Mouse (Mus musculus) liver, adult 2 months (tissue): ENCODE results near the gene Gm20388. TPM values are rescaled to one million over a fixed set of nuclear protein-coding genes. Genes with fewer than 3 reads are reported as not detected.

Source experiments
- DNase-seq: peaks from one replicate; pipeline ENCODE4 v3.0.0-alpha.2; 2011; ENCODE audit warnings: low read depth, low spot score; ENCODE audit errors: extremely low read depth
- H3K27ac ChIP-seq: fragments of 200-500 bp; replicated peaks from 2 replicates; pipeline ENCODE4 v1.5.1; 2012; ENCODE audit warnings: low read depth, mild to moderate bottlenecking, control low read depth, inconsistent platforms, low read length; ENCODE audit not compliant: insufficient read depth
- H3K27me3 ChIP-seq: fragments of 200-500 bp; 2 replicates; pipeline ENCODE4 v1.6.1; 2012; ENCODE audit warnings: mild to moderate bottlenecking, moderate library complexity, low read length, inconsistent platforms; ENCODE audit not compliant: control insufficient read depth, insufficient read depth
- H3K36me3 ChIP-seq: fragments of 200-500 bp; 2 replicates; pipeline ENCODE4 v1.6.1; 2012; ENCODE audit warnings: low read length, inconsistent platforms; ENCODE audit not compliant: control insufficient read depth, insufficient read depth
- H3K4me1 ChIP-seq: fragments of 200-500 bp; 2 replicates; pipeline ENCODE4 v1.6.1; 2011; ENCODE audit warnings: low read length; ENCODE audit not compliant: control insufficient read depth, insufficient read depth
- H3K4me3 ChIP-seq: fragments of 200-500 bp; 2 replicates; pipeline ENCODE4 v1.5.1; 2011; ENCODE audit warnings: low read depth, mild to moderate bottlenecking, control low read depth, low read length, moderate library complexity; ENCODE audit not compliant: insufficient read depth
- H3K79me2 ChIP-seq: fragments of 200-500 bp; 2 replicates; pipeline ENCODE4 v1.6.1; 2012; ENCODE audit warnings: inconsistent platforms, mild to moderate bottlenecking, low read length, moderate library complexity; ENCODE audit not compliant: control insufficient read depth, insufficient read depth
- H3K9ac ChIP-seq: fragments of 200-500 bp; 2 replicates; pipeline ENCODE4 v1.6.1; 2012; ENCODE audit warnings: low read depth, mild to moderate bottlenecking, control low read depth, inconsistent platforms, low read length
- CTCF ChIP-seq: fragments of 200-500 bp; IDR thresholded peaks from 2 replicates; pipeline ENCODE4 v1.5.1; 2011; ENCODE audit warnings: low read depth, low read length, control low read depth
- POLR2A ChIP-seq: fragments of 200-500 bp; IDR thresholded peaks from 2 replicates; pipeline ENCODE4 v1.6.1; 2011; ENCODE audit warnings: low read length, control low read depth; ENCODE audit not compliant: insufficient read depth; ENCODE audit errors: extremely low read depth
- WGBS: fragments of 180-500 bp; shearing (Covaris S2); methylation state at CpG from one replicate; pipeline ENCODE4 v1.1.7; 2018; 5-methylcytosine and 5-hydroxymethylcytosine counted together
- polyA plus RNA-seq: library from polyadenylated mRNA; depleted of rRNA; stranded (reverse); fragments of >200 nt; gene quantifications from 2 replicates; pipeline ENCODE4 v1.2.3, GENCODE M21; 2012; rRNA removed
- total RNA-seq: library from RNA; depleted of rRNA; stranded (reverse); fragments of >200 nt; gene quantifications from 2 replicates; pipeline ENCODE4 v1.2.3, GENCODE M21; 2014; rRNA removed

The Gm20388 gene
- total and polyA plus RNA-seq, 2 experiments: 6.4 to 19.9 TPM

GRCm38 (mm10) chr8:124394951-124395350, 4484.3 kb downstream of the Gm20388 start:
- Histone ChIP-seq H3K27ac (no peak overlapping the region), H3K4me1 (no peaks in the 10 kb centered on the region), H3K79me2 (no peaks in the 10 kb centered on the region), H3K27me3 (no peaks in the 10 kb centered on the region), H3K4me3 (no peak overlapping the region), H3K36me3 (no peaks in the 10 kb centered on the region), H3K9ac (no peak overlapping the region)
- no peak for DNase-seq
- TF ChIP-seq POLR2A: no peak
- no peak for TF ChIP-seq CTCF
- WGBS: 86% methylated on average over 7 of the region's 7 CpGs

Other genes with a start within 250 kb of the Gm20388 start
- 6.6 and 8.4 TPM in 2 replicates for gene Wfdc1, start 244.5 kb upstream of the Gm20388 start, total RNA-seq
- 11.8 and 16.2 TPM in 2 replicates for gene Wfdc1, start 244.5 kb upstream of the Gm20388 start, polyA plus RNA-seq
- not detected in 2 replicates for gene Atp2c2, start 210.8 kb upstream of the Gm20388 start, total RNA-seq
- gene Atp2c2, start 210.8 kb upstream of the Gm20388 start, polyA plus RNA-seq: 0.04 TPM in 1 of 2 replicates, not detected in the other
- gene Tldc1, start 132.4 kb upstream of the Gm20388 start, total RNA-seq: 7.0 and 8.9 TPM in 2 replicates
- gene Tldc1, start 132.4 kb upstream of the Gm20388 start, polyA plus RNA-seq: 6.9 and 7.3 TPM in 2 replicates
- 12.4 and 18.6 TPM in 2 replicates for gene Cotl1, start 70.3 kb upstream of the Gm20388 start, total RNA-seq
- gene Cotl1, start 70.3 kb upstream of the Gm20388 start, polyA plus RNA-seq: 26.7 and 40.3 TPM in 2 replicates
- gene Klhl36, start 48.6 kb upstream of the Gm20388 start, total RNA-seq: 5.2 and 7.0 TPM in 2 replicates
- gene Klhl36, start 48.6 kb upstream of the Gm20388 start, polyA plus RNA-seq: 11.3 and 12.2 TPM in 2 replicates
- gene Usp10, start 481 bp upstream of the Gm20388 start, total RNA-seq: 42.6 and 50.1 TPM in 2 replicates
- 82.3 and 94.1 TPM in 2 replicates for gene Usp10, start 481 bp upstream of the Gm20388 start, polyA plus RNA-seq
- gene Crispld2, start 81.6 kb downstream of the Gm20388 start, total RNA-seq: 0.27 and 0.28 TPM in 2 replicates
- gene Crispld2, start 81.6 kb downstream of the Gm20388 start, polyA plus RNA-seq: 0.57 and 0.72 TPM in 2 replicates
- gene Zdhhc7, start 190.6 kb downstream of the Gm20388 start, total RNA-seq: 9.6 and 14.4 TPM in 2 replicates
- 25.4 and 27.1 TPM in 2 replicates for gene Zdhhc7, start 190.6 kb downstream of the Gm20388 start, polyA plus RNA-seq
- gene 6430548M08Rik, start 203.3 kb downstream of the Gm20388 start, total RNA-seq: 2.9 and 3.0 TPM in 2 replicates
- gene 6430548M08Rik, start 203.3 kb downstream of the Gm20388 start, polyA plus RNA-seq: 2.0 and 2.4 TPM in 2 replicates